Mouse (Mus musculus): ENCODE data around the gene Krt78. TPM values are rescaled to one million over a fixed set of nuclear protein-coding genes. Genes with fewer than 3 reads are reported as not detected.
A peak's percentile ranks its signal among the peaks of the same experiment; 100 is the strongest.

The Krt78 gene
- polyA plus RNA-seq, 1 experiment from 2014 or later = not detected

DNA sequence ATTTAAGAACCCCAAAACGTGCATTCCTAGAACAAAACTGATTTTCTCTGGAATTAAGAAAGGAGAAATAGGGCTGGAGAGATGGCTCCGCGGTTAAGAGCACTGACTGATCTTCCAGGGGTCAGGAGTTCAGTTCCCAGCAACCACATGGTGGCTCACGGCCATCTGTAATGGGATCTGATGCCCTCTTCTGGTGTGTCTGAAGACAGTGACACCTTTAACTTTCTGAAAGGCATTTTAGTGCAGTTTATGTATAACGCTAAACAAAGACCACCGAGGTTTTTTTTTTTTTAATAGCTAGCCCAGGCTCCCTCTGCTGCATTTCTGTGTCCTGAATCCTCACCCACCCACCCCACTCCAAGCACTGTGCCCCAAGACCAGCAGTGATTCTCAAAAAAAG, 30.7 kb upstream of the Krt78 start:
- Histone ChIP-seq H3K4me1 (peaks cover 3% of the 10 kb centered on the region), H3K36me3 (replicated peaks) (no peaks in the 10 kb centered on the region), H3K9ac (no peak overlapping the region), H3K9me3 (no peaks in the 10 kb centered on the region), H3K4me3 (replicated peaks) (no peak overlapping the region), H3K27me3 (peaks cover 24% of the 10 kb centered on the region), H3K27ac (no peak overlapping the region), H3K4me2 (peak overlapping the region; percentile 48; the same call in 1 of the 2 replicates)
- 25% methylated on average over 6 of the region's 6 CpGs for WGBS
- no peak for ATAC-seq (ENCODE audit: low FRiP score)

GRCm38 (mm10) chr15:101983949-101984601, 30.0 kb upstream of the Krt78 start:
- peak; percentile 94 for ATAC-seq (ENCODE audit: low FRiP score)
- peaks cover 3% of the 10 kb centered on the region for H3K4me1 ChIP-seq
- no peaks in the 10 kb centered on the region for H3K36me3 ChIP-seq (replicated peaks)
- peak overlapping the region; percentile 74 for H3K27ac ChIP-seq
- no peaks in the 10 kb centered on the region for H3K9me3 ChIP-seq
- 4% methylated on average over 15 of the region's 15 CpGs for WGBS
- peak overlapping the region; percentile 48 for H3K4me2 ChIP-seq
- no peak overlapping the region for H3K9ac ChIP-seq
- H3K4me3 ChIP-seq (replicated peaks) = peak overlapping the region; percentile 24
- peaks cover 19% of the 10 kb centered on the region for H3K27me3 ChIP-seq

DNA sequence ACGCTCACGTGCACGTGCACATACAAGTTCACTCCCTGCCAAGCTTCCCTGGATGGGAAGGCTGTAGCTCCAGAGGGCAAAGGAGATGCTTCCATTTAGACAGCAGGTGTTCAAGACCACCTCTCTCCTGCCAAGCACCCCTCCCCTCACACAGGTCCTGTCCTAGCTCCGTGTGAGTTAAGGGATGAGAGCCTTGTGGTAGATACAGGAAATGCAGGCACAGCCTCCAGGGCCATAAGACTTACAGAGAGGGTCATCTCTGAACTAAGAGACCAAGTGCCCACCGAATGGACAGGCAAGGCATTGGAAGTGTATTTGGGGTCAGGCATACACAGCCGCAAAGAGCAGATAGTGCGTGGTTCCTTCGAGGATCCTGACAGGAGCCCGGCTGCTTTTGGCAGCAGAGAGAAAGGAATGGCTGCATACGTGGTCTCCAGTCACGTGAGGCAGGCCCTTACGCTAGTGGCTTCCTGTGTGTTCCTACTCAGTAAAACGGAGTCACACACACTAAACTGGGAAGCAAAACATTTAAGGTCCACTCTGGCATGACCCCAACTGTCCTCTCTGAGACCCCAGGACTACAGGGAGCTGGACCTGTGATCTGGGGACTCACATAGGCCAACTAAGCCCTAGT, 29.3 kb upstream of the Krt78 start:
- ATAC-seq (ENCODE audit: low FRiP score) = no peak
- peaks cover 15% of the 10 kb centered on the region for H3K27me3 ChIP-seq
- 0 out of 2 replicates have a peak overlapping the region, but pooled peaks have one; percentile 24 for H3K4me3 ChIP-seq (replicated peaks)
- H3K9me3 ChIP-seq = no peaks in the 10 kb centered on the region
- no peak overlapping the region for H3K9ac ChIP-seq
- peak overlapping the region; percentile 48 for H3K4me2 ChIP-seq
- no peaks in the 10 kb centered on the region for H3K36me3 ChIP-seq (replicated peaks)
- peak overlapping the region; percentile 74; the same call in 1 of the 2 replicates for H3K27ac ChIP-seq
- H3K4me1 ChIP-seq = peaks cover 3% of the 10 kb centered on the region
- 80% methylated on average over 13 of the region's 13 CpGs for WGBS

- no peaks in the 10 kb centered on the region for H3K36me3 ChIP-seq (replicated peaks)
- no peak overlapping the region for H3K4me2 ChIP-seq
- no peaks in the 10 kb centered on the region for H3K9me3 ChIP-seq
- ATAC-seq (ENCODE audit: low FRiP score) = no peak
- H3K9ac ChIP-seq = no peak overlapping the region
- peaks cover 12% of the 10 kb centered on the region for H3K4me1 ChIP-seq
- no peak overlapping the region for H3K27ac ChIP-seq
- no peaks in the 10 kb centered on the region; the same call in 1 of the 2 replicates for H3K27me3 ChIP-seq
- 86% methylated on average over 6 of the region's 6 CpGs for WGBS
- no peak overlapping the region for H3K4me3 ChIP-seq (replicated peaks)
Measured at GRCm38 (mm10) chr15:101980849-101981248, 26.8 kb upstream of the Krt78 start.

GRCm38 (mm10) chr15:101977043-101977726, 23.1 kb upstream of the Krt78 start:
- H3K27ac ChIP-seq = no peak overlapping the region
- 3% methylated on average over 38 of the region's 39 CpGs for WGBS
- H3K27me3 ChIP-seq = peaks cover 4% of the 10 kb centered on the region; the same call in 1 of the 2 replicates

DNA sequence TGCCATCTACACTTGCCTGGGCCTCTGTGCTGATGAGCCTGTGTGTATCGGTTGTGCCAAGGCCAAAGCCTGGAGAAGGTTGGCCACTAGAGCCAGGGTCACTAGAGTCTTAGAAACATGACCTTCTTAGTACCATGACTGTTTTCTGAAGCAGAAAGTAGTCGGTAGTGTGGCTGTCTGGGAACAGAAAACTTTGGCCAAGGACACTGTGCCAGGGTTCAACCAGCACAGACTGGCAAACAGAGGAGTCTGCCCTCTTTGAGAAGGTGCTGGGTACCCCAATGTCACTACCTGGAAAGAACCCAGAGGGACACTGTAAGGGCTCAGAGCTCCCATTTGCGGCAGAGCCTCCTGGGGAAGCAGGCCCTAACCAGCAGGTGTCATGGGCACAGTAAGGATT, 22.6 kb upstream of the Krt78 start:
- H3K4me2 ChIP-seq = peak overlapping the region; percentile 74
- peaks cover 8% of the 10 kb centered on the region; the same call in 1 of the 2 replicates for H3K27me3 ChIP-seq
- H3K9me3 ChIP-seq = no peaks in the 10 kb centered on the region
- peak overlapping the region; percentile 58; the same call in 1 of the 2 replicates for H3K9ac ChIP-seq
- no peak overlapping the region for H3K27ac ChIP-seq
- 64% methylated on average over 3 of the region's 3 CpGs for WGBS
- H3K4me3 ChIP-seq (replicated peaks) = no peak overlapping the region
- H3K36me3 ChIP-seq (replicated peaks) = no peaks in the 10 kb centered on the region
- peaks cover 19% of the 10 kb centered on the region for H3K4me1 ChIP-seq
- no peak for ATAC-seq (ENCODE audit: low FRiP score)

More at GRCm38 (mm10) chr15:101977043-101977726, 23.1 kb upstream of the Krt78 start:
- Histone ChIP-seq H3K36me3 (replicated peaks) (no peaks in the 10 kb centered on the region), H3K4me2 (peak overlapping the region; percentile 74), H3K9me3 (no peaks in the 10 kb centered on the region), H3K9ac (peak overlapping the region; percentile 58), H3K4me3 (replicated peaks) (peak overlapping the region; percentile 37), H3K4me1 (peaks cover 19% of the 10 kb centered on the region)
- ATAC-seq (ENCODE audit: low FRiP score) = peak; percentile 83

GRCm38 (mm10) chr15:101976023-101976422, 21.9 kb upstream of the Krt78 start:
- no peak overlapping the region for H3K27ac ChIP-seq
- 61% methylated on average over 5 of the region's 5 CpGs for WGBS
- H3K4me1 ChIP-seq = peaks cover 19% of the 10 kb centered on the region
- no peaks in the 10 kb centered on the region for H3K9me3 ChIP-seq
- H3K4me2 ChIP-seq = no peak overlapping the region
- H3K36me3 ChIP-seq (replicated peaks) = no peaks in the 10 kb centered on the region
- H3K9ac ChIP-seq = no peak overlapping the region
- no peak for ATAC-seq (ENCODE audit: low FRiP score)
- no peak overlapping the region for H3K4me3 ChIP-seq (replicated peaks)
- H3K27me3 ChIP-seq = peaks cover 9% of the 10 kb centered on the region; the same call in 1 of the 2 replicates

GRCm38 (mm10) chr15:101974083-101974845, 20.2 kb upstream of the Krt78 start:
- Histone ChIP-seq H3K4me1 (peaks cover 22% of the 10 kb centered on the region), H3K4me2 (no peak overlapping the region), H3K27me3 (peaks cover 9% of the 10 kb centered on the region; the same call in 1 of the 2 replicates), H3K27ac (no peak overlapping the region), H3K4me3 (replicated peaks) (no peak overlapping the region), H3K9me3 (no peaks in the 10 kb centered on the region), H3K9ac (peak overlapping the region; percentile 21; the same call in 1 of the 2 replicates), H3K36me3 (replicated peaks) (no peaks in the 10 kb centered on the region)
- WGBS = 57% methylated on average over 16 of the region's 16 CpGs
- ATAC-seq (ENCODE audit: low FRiP score) = peak; percentile 1; the same call in 1 of the 2 replicates

DNA sequence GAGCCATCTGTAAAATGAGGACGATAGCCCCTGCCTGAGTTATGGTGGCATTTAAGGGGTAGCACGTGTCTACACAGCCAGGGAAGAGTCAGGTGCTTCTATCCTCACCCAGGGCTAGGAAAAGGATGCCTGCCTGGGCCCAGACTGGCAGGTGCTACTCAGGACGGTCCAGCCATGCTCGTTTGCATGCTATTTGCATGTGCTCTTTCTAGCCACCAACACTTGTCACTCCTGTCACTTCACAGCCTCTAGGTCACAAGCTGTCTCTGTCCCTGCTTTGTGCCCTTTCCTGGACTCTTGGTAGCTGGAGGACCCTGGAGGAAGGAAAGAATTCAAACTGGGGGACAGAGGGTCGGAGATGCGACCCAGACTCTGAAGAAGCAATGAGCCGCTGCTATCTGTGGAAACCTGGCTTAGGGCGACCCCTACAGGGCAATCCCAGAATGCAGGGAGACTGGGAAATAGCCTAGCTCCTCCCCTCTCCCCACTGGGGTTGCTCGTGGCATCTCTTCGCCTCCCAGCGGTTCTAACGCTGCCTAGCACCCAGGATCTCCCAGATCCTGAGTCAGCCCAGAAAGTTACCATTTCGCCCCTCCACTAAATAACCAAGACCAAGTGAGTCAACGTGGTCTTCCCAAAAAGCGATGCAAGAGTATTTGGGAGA, 19.5 kb upstream of the Krt78 start:
- Histone ChIP-seq H3K36me3 (replicated peaks) (no peaks in the 10 kb centered on the region), H3K4me2 (no peak overlapping the region), H3K27ac (no peak overlapping the region), H3K9me3 (no peaks in the 10 kb centered on the region), H3K4me1 (peaks cover 22% of the 10 kb centered on the region), H3K9ac (no peak overlapping the region), H3K27me3 (peaks cover 9% of the 10 kb centered on the region; the same call in 1 of the 2 replicates), H3K4me3 (replicated peaks) (no peak overlapping the region)
- peak; percentile 62 for ATAC-seq (ENCODE audit: low FRiP score)
- 12% methylated on average over 15 of the region's 15 CpGs for whole genome bisulfite sequencing

- H3K27ac ChIP-seq = no peak overlapping the region
- H3K4me2 ChIP-seq = no peak overlapping the region
- H3K9ac ChIP-seq = no peak overlapping the region
- H3K4me1 ChIP-seq = peaks cover 10% of the 10 kb centered on the region
- H3K27me3 ChIP-seq = peaks cover 9% of the 10 kb centered on the region; the same call in 1 of the 2 replicates
- ATAC-seq (ENCODE audit: low FRiP score) = no peak
- 6% methylated on average over 3 of the region's 6 CpGs for WGBS
- no peak overlapping the region for H3K4me3 ChIP-seq (replicated peaks)
- H3K36me3 ChIP-seq (replicated peaks) = no peaks in the 10 kb centered on the region
- no peaks in the 10 kb centered on the region for H3K9me3 ChIP-seq
Measured at GRCm38 (mm10) chr15:101970536-101970935, 16.4 kb upstream of the Krt78 start.

DNA sequence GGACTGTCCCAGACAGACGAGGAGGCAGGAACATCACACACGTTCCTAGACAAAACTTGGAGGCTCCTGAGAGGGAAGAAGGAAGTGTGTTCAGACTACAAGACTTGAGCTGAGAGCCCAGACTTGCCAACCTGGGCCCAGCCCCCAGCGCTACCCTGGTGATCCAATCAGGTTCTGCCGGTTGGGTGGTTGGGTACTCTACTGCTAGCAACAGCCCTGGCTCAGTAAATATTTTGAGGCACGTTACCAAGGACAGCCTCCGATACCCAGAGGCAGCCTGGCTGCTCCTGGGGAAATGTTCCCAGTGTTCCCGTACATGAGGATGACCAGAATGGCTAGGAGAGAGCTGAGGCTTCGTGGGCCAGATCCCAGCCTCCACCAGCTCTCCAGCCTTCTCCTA, 12.7 kb upstream of the Krt78 start:
- ATAC-seq (ENCODE audit: low FRiP score) = no peak
- 84% methylated on average over 8 of the region's 8 CpGs for WGBS

More for the DNA sequence above, 12.7 kb upstream of the Krt78 start:
- 0 out of 2 replicates have a peak, but pooled peaks cover 2% of the 10 kb centered on the region for H3K4me1 ChIP-seq
- no peak overlapping the region for H3K27ac ChIP-seq
- no peak overlapping the region for H3K4me2 ChIP-seq
- H3K36me3 ChIP-seq (replicated peaks) = no peaks in the 10 kb centered on the region
- no peak overlapping the region for H3K9ac ChIP-seq
- no peak overlapping the region for H3K4me3 ChIP-seq (replicated peaks)
- no peaks in the 10 kb centered on the region for H3K9me3 ChIP-seq
- peaks cover 2% of the 10 kb centered on the region; the same call in 1 of the 2 replicates for H3K27me3 ChIP-seq

Measured in forebrain, embryonic 12.5 days (tissue).